Mouse (Mus musculus) urinary bladder, postnatal 0 days (tissue): ENCODE data around the gene Cacna1s. TPM values are rescaled to one million over a fixed set of nuclear protein-coding genes. Genes with fewer than 3 reads are reported as not detected.

Source experiments
- polyA plus RNA-seq: library from polyadenylated mRNA; unstranded; fragments of >200 nt; fragmentation: Nextera tagmentation; extraction: Ambion mirVana; gene quantifications from 2 replicates; pipeline ENCODE4 v1.2.1, GENCODE M21; 2015

Cacna1s gene
- not detected in 2 replicates for polyA plus RNA-seq

DNA sequence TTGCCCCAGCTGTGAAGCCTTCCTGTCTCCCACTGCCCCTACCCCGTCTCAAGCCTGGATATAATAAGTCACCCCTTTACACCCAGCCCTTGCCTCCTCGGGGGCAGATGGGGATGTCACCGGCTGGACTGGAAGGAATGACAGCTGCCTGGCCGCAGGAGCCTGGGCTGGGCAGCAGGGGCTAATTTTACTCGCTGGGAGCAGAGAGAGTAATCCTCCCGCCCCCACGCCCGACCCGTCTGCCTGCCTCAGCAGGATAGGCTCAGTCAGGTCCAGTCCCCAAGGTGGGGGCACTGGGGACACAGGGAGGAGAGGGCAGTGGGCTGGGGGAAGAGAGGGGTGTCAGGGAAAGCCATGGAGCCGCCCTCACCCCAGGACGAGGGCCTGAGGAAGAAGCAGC, at the start of gene Cacna1s:
Gene Cacna1s (plus strand): TSS at position 204 of the 400 bp plus-strand sequence.

DNA sequence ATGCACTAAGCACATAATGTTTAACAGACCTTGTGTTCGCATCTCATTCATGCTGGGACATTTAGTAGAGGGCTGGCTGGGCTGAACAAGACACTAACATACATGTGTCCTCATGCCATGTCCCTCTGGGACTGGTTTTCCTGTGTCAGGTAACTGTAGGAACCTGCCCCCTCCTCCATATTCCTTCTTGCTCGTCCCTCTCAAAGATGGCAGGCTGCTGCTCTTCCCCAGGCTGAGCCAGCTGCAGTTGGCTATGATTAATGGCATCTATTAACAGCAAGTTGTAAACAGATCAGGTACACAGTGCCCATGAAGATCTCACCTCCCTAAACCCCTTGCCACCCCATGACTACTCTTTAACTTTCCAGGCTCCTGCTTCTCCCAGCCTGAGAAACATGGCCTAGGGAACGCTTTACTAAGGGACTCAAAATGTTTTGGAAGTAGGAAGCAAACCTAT, 46.2 kb upstream of the Cacna1s start, which contains the start of gene Igfn1:
Gene Igfn1 (minus strand): TSS at position 51 of the 457 bp plus-strand sequence.

DNA sequence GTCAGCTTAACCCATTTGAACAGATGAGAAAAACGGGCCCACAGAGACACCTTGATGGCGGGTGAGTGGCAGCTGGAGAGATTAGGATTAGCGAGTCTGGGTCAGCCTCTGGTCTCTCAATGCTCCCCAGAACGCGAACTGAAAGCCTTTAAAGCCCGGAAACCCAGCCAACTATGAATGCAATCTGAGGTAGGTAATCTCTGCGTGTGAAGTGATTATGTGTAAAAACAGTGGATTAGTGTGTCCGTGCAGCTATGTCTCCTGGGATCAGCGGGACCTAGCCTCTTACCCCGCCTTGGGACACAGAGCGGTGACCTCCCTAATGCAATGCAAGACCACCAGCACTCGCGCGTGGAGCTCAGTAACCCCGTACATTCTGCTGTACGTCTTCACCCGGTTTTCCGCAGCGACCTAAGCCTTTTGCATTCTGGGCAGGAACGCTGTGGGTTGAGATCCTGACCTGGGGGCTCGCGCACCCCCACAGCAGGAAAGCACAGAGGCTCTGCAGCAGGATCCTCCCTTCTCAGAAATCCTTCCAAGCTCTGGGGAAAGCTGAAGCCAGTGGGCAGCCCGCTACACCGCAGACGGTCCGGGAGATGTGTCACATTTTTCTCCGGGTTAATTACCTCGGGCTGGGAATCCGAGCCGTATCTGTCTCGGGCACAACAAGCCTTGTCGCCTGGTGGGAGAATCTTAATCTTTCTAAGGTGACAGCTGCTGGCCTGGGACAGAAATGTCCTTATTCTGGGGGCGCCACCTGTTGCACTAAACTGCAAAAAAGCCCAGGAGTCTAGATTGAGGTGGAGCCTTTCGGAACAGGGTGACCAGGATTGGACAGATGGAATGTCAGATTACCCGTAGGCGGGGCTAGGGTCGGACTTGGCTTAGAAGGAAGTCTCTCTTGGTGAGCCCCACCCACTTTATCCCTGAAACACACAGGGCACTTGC, 45.1 kb upstream of the Cacna1s start, which contains the start of gene Tmem9:
Gene Tmem9 (plus strand): TSS at position 940 of the 948 bp plus-strand sequence.

DNA sequence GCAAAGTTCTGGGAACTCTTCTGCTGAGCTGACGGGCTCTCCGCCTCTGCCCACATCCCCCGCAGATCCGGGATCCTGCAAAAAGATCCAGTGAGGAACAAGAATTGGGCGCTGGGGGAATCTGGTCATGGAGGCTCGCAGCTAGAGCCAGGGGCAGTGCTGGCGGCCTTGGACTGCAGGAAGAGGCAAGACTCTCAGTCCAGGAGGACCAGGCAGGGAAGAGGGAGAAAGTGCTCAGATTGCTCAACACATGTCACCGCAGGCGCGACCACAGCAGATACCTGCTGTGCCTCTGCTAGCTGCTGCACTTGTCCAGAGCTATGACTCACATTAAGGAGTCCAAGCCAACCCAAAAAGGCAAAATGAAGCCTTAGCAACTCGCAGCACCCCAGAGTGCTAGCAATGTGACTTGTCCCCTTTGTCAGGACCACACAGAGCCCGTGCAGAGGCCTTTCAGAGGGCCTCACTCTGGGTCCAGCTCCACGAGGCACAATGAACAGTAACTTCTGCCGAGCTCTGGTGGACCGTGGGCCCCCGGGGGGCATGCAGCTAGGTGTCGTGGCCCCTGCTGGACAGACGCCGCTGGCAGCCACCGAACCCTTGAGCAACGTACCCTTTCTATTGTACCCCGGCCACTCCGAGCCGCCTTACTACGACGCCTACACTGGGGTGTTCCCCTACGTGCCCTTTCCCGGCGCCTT, 2.1 kb upstream of the Cacna1s start, which contains the start of gene Ascl5:
Gene Ascl5 (plus strand): TSS at position 493 of the 701 bp plus-strand sequence.

DNA sequence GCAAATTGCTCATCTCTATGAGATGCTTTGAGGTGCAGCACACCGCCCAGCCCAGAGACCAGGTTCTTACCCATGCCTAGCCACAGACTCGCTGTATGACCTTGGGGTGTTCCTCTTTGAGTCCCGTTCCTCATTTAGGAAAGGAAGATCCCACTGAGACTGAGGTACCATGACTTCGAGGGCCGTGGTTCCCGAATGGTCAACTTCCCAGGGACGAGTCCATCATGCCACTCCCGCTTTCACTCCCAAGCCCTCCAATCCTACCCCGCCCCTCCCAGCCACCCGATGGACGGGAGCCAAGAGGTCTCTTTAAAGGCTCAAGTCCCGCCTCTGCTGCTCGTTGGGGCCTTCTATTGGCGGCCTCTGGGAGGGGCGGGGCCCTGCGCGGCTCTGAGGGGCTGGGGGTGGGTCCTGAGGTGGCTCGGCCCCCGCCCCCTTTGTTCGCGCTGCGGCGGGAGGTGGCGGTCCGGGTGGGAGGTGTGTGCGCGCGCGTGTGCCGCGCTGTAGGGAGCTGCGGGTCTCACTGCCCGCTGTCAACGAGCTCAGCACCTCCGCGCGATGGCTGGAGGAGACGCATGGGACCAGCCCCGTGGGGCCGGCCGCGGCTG, 78.5 kb downstream of the Cacna1s start, which contains the start of gene Kif21b:
Gene Kif21b (plus strand): TSS at position 439 of the 608 bp plus-strand sequence.

Other genes starting within 250 kb of the Cacna1s start
- 28.7 and 32.8 TPM in 2 replicates for gene Lad1, start 234.2 kb upstream of the Cacna1s start, polyA plus RNA-seq
- gene Tnnt2, start 216.4 kb upstream of the Cacna1s start, polyA plus RNA-seq = 2,839 and 2,890 TPM in 2 replicates
- gene Pkp1, start 133.5 kb upstream of the Cacna1s start, polyA plus RNA-seq = 1.3 and 1.5 TPM in 2 replicates
- not detected in 2 replicates for gene Igfn1, start 46.4 kb upstream of the Cacna1s start, polyA plus RNA-seq
- 64.1 and 64.3 TPM in 2 replicates for gene Tmem9, start 44.6 kb upstream of the Cacna1s start, polyA plus RNA-seq
- gene Ascl5, start 1.9 kb upstream of the Cacna1s start, polyA plus RNA-seq = not detected in 2 replicates
- gene Kif21b, start 78.6 kb downstream of the Cacna1s start, polyA plus RNA-seq = 0.53 and 0.59 TPM in 2 replicates
- gene Mroh3, start 160.1 kb downstream of the Cacna1s start, polyA plus RNA-seq = 0.10 TPM in 1 of 2 replicates, not detected in the other
- gene Inava, start 181.5 kb downstream of the Cacna1s start, polyA plus RNA-seq = 9.7 and 12.5 TPM in 2 replicates
- not detected in 2 replicates for gene Gpr25, start 208.1 kb downstream of the Cacna1s start, polyA plus RNA-seq